Mouse (Mus musculus) right cerebral cortex, postnatal 25 days (tissue): ENCODE measurements around the gene Padi3.

ENCODE experiments used
- DNase-seq: peaks from one replicate; pipeline ENCODE4 v3.0.0; 2022

Gene Padi3

GRCm38 (mm10) chr4:140815996-140816917 lies 5.8 kb upstream of the Padi3 start:
- no peak for DNase-seq

DNA sequence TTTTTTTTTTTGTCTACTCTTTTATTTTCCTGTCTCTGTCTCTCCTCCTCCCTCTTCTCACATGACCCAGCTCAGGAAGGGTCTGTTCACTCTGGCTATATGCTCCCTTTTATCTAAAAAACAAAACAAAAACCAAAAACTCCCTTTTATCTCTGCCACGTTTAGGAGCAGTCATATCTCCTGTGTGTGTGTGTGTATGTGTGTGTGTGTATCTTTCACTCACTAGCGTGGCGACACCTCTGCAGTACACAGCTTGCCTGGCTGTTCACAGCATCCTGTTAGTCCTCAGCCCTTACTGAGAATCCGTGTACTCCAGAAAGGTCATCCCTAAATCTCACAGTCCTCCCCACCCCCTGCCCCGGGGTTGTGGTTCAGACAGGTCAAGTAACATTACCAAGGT lies 5.0 kb upstream of the Padi3 start:
- DNase-seq, result no peak

DNA sequence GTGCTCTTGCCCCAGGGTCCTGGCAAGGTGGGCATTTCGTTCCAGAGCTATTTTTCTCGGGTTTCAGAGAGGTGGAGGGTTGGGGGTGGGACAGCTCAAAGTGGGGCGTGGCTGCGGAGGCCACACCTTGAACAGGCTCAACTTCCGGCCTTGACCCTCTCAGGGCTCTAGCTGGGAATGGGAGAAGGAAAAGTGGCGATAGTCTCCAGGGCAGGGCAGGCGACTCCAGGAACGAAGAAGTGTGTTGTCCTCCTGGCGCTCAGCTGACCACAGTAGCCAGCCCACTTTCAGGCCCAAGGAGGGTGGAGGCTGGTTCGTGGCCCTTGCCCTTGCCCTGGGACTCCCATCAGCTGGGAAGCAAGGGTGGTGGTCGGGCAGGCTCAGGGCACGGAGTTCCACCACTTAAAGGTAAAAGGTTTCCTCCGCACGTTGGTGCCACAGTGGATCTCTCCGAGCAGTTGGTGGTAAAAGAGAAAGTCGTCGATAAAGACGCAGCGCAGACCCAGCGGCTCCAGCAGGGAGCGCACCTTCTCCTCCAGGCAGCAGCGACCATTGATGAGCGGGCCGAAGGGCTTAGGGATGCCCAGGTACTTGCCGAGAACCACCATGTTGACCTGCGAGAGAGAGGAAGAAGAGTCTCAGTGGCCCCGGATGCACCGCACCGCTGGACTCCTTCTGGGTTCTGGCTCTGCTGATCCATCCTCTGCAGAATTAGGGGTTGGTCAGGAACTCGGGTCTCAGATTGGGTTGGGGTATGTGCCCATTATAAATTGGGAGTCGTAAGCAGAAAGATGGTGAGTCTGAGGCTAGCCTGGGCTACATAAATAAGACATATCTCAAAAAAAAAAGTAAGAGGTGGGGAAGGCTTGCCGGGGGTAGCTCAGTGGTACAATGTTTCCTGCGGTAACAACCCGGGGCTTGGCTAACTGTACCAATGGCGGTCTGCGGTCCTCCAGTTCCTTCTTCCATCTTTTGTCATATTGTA lies 4.1 kb upstream of the Padi3 start:
- DNase-seq, result no peak

DNA sequence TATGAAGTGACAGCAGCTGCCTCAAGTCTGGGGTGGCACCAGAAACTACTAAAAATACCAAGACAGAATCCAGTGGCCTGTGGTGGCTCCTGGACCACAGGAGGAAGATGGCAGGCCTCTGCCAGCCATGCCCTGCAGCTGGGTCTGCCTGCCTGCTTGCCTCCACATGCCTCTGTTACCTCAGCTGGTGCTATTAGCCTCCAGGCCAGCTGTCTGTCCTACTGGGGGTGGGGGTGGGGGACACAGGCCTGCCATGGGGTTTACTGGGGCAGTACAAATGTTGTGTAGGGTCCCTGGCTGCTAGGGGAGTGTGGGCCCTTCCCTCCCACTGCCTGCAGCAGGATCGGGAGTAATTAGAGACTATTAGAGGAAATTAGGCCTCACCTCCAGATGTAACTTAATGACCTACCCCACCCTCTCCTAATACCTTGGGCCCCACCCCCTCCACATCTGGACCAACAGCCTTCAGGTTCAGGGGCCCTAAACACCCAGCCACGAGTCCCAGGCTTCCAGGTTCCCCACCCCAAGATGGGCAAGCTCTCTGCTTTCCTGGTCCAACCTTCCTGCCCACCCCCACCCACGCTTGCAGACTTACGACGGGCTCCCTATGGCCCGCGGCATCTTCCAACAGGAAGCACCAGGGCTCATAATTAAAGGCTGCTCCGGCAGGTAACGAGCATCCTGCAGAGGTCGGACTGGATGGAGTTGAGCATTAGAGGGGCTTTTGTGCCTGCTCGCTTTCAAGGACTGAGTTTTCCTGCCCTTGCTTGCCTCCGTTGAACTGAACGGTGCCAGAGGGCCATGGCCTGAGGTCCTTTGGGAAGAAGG lies 3.1 kb upstream of the Padi3 start:
- DNase-seq, result no peak

DNA sequence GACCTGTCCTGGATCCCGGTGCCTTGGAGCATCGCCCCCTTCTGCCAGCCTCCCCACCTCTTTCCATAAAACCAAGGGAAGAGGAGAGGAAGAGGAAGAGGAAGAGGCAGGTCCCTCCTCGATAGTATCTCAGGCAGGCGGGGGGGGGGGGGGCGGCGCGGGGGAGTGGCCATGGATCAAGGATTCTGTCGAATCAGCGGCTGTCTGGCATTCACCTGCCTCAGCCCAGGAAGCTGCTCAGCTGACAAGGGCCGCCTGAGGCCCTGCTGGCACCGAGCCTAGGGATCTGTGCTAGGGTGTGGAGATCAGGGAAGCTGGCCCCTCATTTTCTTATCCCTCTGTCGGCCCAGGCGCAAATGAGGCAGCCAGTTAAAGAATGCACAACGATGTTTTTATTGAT lies 2.2 kb upstream of the Padi3 start:
- no peak for DNase-seq

GRCm38 (mm10) chr4:140812191-140812590 lies 1.7 kb upstream of the Padi3 start:
- no peak for DNase-seq

GRCm38 (mm10) chr4:140809118-140809517 lies 1.3 kb downstream of the Padi3 start:
- DNase-seq, result no peak

- DNase-seq, result no peak
Measured at GRCm38 (mm10) chr4:140804601-140805000, 5.8 kb downstream of the Padi3 start.

DNA sequence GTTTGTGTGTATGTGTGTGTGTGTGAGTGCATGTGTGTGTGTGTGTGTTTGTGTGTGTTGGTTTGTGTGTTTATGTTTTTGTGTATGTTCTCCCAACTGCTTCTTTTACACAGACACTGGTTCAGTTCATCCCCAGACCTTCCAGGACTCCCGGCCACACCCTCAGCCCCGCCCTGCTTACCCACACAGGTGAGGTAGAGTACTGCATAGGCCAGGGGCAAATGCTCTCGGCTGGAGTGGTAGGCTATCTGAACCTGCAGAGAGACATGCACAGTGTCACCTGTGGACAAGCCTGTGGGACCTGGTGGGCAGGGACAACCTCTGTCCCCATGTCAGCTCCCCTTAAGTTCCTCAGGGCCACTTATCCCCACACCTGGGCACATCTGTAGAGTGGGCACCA lies 9.1 kb downstream of the Padi3 start:
- no peak for DNase-seq

DNA sequence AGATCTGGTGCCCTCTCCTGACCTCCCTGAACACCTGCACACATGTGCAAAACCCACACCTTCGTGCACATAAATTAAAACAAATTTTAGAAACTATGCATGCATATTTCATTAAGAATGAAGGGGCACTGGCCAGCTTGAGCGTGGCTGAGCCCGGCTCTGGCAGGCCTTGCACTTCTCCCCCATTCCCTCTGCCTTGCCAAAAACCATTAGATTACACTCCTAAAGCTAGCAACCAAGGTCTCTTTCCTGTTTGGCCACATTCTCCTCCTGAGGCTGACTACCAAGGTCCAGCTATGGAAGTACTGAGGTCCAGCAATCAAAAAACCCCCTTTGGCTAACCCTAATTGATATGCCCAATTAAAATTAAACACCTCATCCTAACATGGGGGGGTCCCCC lies 13.7 kb downstream of the Padi3 start:
- DNase-seq, result no peak

GRCm38 (mm10) chr4:140794678-140795077 lies 15.8 kb downstream of the Padi3 start:
- DNase-seq, result no peak

- DNase-seq, result no peak
Measured at GRCm38 (mm10) chr4:140793795-140794194, 16.7 kb downstream of the Padi3 start.

GRCm38 (mm10) chr4:140792584-140792983 lies 17.9 kb downstream of the Padi3 start:
- DNase-seq, result no peak

GRCm38 (mm10) chr4:140791071-140791470 lies 19.4 kb downstream of the Padi3 start:
- DNase-seq, result no peak

DNA sequence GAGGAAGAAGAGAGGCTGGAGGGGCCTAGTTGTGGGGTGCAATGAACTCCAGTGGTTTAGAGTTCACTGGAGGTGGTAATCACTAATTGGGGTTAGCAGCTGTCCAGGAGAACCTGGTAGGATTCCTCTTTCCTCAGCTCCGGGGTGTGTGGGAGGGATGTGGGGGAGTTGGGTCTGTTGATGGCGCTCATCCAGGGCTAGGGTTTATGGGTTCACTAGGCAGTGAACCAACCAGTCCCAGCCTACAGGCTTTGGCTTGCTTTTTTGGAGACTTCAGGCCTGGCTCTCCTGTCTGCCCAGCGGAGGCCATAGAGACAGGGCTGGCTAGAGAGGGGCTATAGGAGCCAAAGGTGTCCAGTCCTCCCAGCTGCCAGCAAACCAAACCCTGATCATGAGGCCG lies 20.5 kb downstream of the Padi3 start:
- no peak for DNase-seq

GRCm38 (mm10) chr4:140788983-140789382 lies 21.5 kb downstream of the Padi3 start:
- no peak for DNase-seq

- DNase-seq, result no peak
Measured at GRCm38 (mm10) chr4:140788264-140788663, 22.2 kb downstream of the Padi3 start.

DNA sequence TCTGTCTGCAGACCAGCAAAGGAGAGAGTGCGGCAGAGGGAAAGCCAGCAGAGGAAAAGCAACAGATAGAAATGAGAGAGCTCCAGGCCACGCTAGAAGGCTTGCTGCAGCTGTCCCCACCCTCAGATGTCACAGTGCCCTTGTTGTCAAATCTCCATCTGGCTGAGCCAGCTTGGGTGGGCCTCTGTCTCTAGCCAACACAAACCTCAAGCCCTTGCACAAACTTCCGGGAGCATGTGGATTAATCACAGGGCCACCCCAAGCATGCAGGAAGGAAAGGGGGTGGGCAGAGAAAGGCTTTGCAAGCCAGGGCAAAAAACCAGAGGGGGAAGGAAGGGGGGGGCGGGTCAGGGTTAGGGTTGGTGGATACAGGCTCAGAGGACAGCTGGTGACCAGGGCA lies 23.0 kb downstream of the Padi3 start:
- no peak for DNase-seq

DNA sequence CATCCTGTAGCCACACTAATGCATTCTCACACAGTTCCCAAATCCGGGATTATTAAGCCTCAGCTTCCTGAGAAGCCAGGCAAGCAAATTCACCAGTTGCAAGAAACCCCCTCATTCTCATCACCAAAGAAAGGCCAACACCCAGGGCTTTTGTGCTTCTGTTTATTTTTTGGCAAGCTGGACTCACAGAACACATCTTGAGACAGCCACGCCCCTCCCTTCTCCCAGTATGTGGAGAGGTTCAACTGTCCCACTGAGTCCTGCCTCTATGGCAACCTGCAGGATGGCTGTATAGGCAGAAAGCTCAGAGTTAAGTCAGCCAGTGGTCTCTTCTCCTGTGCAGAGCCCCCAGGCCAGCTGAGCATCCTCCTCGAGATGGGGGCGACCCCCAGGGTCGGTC lies 25.2 kb downstream of the Padi3 start:
- no peak for DNase-seq

DNA sequence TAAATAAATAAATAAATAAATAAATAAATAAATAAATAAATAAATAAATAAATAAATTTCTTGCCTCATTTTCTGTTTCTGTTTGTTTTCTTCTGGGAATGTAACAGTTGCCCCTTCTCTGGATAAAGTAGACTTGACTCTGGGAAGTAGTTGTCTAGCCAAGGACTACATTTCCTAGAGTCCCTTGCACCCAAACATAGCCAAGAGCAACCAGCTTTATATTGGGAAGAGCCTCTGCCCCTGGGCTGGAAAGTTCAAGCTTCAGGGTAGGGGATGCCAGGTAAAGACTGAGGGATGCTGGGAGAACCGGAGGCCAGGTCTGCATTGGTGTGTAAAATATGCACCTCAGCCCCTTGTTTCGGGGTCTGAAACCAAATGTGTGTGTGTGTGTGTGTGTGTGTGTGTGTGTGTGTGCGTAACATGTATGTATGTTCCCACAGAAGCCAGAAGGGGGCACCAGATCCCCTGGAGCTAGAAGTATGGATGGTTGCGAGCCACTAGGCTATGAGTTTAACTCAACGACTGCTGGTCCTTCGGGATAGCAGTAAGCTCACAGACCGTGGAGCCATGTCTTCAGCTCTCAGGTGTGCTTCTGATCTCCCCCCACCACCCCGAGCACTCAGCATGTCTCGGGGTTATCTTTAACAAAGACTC lies 26.0 kb downstream of the Padi3 start:
- DNase-seq, result no peak

GRCm38 (mm10) chr4:140782821-140783220 lies 27.6 kb downstream of the Padi3 start:
- DNase-seq, result no peak

GRCm38 (mm10) chr4:140780507-140780906 lies 29.9 kb downstream of the Padi3 start:
- DNase-seq, result no peak
